Mouse (Mus musculus) liver, adult 2 months (tissue): ENCODE results near the gene Gm10024. TPM values are rescaled to one million over a fixed set of nuclear protein-coding genes. Genes with fewer than 3 reads are reported as not detected.
"Not testable (repeated sequence)": the region's sequence is repeated elsewhere in the genome, so short reads cannot be mapped to it uniquely, and the experiment has no call there.

Experiments used
- DNase-seq: peaks from one replicate; pipeline ENCODE4 v3.0.0-alpha.2; 2011; ENCODE audit warnings: low read depth, low spot score; ENCODE audit errors: extremely low read depth
- H3K27ac ChIP-seq: fragments of 200-500 bp; replicated peaks from 2 replicates; pipeline ENCODE4 v1.5.1; 2012; ENCODE audit warnings: low read depth, mild to moderate bottlenecking, control low read depth, inconsistent platforms, low read length; ENCODE audit not compliant: insufficient read depth
- H3K27me3 ChIP-seq: fragments of 200-500 bp; 2 replicates; pipeline ENCODE4 v1.6.1; 2012; ENCODE audit warnings: mild to moderate bottlenecking, moderate library complexity, low read length, inconsistent platforms; ENCODE audit not compliant: control insufficient read depth, insufficient read depth
- H3K36me3 ChIP-seq: fragments of 200-500 bp; 2 replicates; pipeline ENCODE4 v1.6.1; 2012; ENCODE audit warnings: low read length, inconsistent platforms; ENCODE audit not compliant: control insufficient read depth, insufficient read depth
- H3K4me1 ChIP-seq: fragments of 200-500 bp; 2 replicates; pipeline ENCODE4 v1.6.1; 2011; ENCODE audit warnings: low read length; ENCODE audit not compliant: control insufficient read depth, insufficient read depth
- H3K4me3 ChIP-seq: fragments of 200-500 bp; 2 replicates; pipeline ENCODE4 v1.5.1; 2011; ENCODE audit warnings: low read depth, mild to moderate bottlenecking, control low read depth, low read length, moderate library complexity; ENCODE audit not compliant: insufficient read depth
- H3K79me2 ChIP-seq: fragments of 200-500 bp; 2 replicates; pipeline ENCODE4 v1.6.1; 2012; ENCODE audit warnings: inconsistent platforms, mild to moderate bottlenecking, low read length, moderate library complexity; ENCODE audit not compliant: control insufficient read depth, insufficient read depth
- H3K9ac ChIP-seq: fragments of 200-500 bp; 2 replicates; pipeline ENCODE4 v1.6.1; 2012; ENCODE audit warnings: low read depth, mild to moderate bottlenecking, control low read depth, inconsistent platforms, low read length
- CTCF ChIP-seq: fragments of 200-500 bp; IDR thresholded peaks from 2 replicates; pipeline ENCODE4 v1.5.1; 2011; ENCODE audit warnings: low read depth, low read length, control low read depth
- POLR2A ChIP-seq: fragments of 200-500 bp; IDR thresholded peaks from 2 replicates; pipeline ENCODE4 v1.6.1; 2011; ENCODE audit warnings: low read length, control low read depth; ENCODE audit not compliant: insufficient read depth; ENCODE audit errors: extremely low read depth
- whole genome bisulfite sequencing: fragments of 180-500 bp; shearing (Covaris S2); methylation state at CpG from one replicate; pipeline ENCODE4 v1.1.7; 2018; 5-methylcytosine and 5-hydroxymethylcytosine counted together
- polyA plus RNA-seq: library from polyadenylated mRNA; depleted of rRNA; stranded (reverse); fragments of >200 nt; gene quantifications from 2 replicates; pipeline ENCODE4 v1.2.3, GENCODE M21; 2012
- total RNA-seq: library from RNA; depleted of rRNA; stranded (reverse); fragments of >200 nt; gene quantifications from 2 replicates; pipeline ENCODE4 v1.2.3, GENCODE M21; 2014

Gene Gm10024
- total and polyA plus RNA-seq, 2 experiments: not detected

DNA sequence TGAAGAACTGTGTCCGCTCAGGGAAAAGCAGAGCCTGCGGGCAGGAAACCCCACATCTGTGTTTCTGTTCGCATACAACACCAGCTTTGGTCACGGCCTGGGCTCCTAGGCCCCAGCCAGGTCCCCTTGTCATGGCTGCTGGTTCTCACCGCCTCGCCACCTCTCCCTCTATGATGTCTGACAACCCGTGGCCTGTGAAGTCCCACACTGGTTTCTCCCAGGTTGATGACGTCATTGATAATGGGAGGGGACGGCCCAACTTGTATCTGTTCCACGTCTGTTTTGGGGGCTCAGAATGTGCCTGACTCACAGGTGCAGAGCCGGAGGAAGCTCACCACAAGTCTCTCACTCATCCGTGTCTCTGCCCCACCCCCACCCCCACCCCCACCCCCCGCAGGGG lies 37.5 kb upstream of the Gm10024 start:
- Histone ChIP-seq H3K36me3 (no peaks in the 10 kb centered on the region), H3K4me1 (no peaks in the 10 kb centered on the region), H3K79me2 (no peaks in the 10 kb centered on the region), H3K9ac (no peak overlapping the region), H3K4me3 (no peak overlapping the region), H3K27ac (no peak overlapping the region), H3K27me3 (0 out of 2 replicates have a peak, but pooled peaks cover 4% of the 10 kb centered on the region)
- TF ChIP-seq POLR2A (no peak), CTCF (no peak)
- no peak for DNase-seq
- WGBS: 68% methylated on average over 13 of the region's 13 CpGs

DNA sequence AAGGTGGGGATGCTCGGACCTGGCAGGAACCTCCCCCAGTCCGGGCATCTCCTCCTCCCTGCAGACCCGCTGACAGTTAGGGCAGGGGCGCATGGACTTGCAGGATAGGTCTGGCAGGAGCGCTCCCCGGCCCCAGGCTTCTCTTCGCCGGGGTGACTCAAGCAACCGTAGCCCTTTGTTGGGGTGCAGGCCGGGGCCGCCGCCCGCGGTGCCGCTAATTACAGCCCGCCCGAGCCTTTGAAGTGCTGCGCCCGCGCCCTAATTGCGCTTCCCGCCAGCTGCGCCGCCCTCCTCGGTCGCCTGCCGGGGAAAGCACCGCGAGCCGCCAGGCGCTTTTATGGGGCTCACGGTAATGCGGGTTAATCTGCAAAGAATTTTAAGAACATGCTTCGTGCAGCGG lies 33.7 kb upstream of the Gm10024 start:
- 3% methylated on average over 35 of the region's 35 CpGs for WGBS

DNA sequence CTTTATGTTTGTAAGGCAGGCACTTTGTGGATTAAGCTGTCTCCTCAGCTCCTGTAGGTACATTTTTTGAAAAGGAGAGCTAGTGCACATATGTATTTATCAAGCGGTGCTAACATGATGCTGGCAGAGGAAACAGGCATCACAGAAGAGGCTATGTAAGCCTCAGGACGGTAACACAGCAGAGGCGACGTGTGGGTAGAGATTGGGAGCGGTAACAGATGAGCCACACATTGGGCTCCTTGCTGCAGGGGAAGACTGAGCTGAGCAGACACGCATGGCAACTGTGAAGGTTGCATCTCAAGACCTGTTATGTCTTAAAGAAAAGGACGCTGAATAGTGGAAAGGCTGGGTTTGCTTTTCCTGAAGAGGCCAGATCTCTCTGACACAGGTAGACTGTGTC lies 28.3 kb upstream of the Gm10024 start:
- H3K9ac ChIP-seq: no peak overlapping the region
- no peaks in the 10 kb centered on the region for H3K36me3 ChIP-seq
- 75% methylated on average over 7 of the region's 7 CpGs for WGBS

More for the DNA sequence above, 33.7 kb upstream of the Gm10024 start:
- Histone ChIP-seq H3K9ac (no peak overlapping the region), H3K4me1 (no peaks in the 10 kb centered on the region), H3K79me2 (no peaks in the 10 kb centered on the region), H3K36me3 (no peaks in the 10 kb centered on the region), H3K27me3 (0 out of 2 replicates have a peak, but pooled peaks cover 4% of the 10 kb centered on the region), H3K4me3 (no peak overlapping the region), H3K27ac (no peak overlapping the region)
- TF ChIP-seq CTCF (no peak), POLR2A (no peak)
- DNase-seq: no peak

DNA sequence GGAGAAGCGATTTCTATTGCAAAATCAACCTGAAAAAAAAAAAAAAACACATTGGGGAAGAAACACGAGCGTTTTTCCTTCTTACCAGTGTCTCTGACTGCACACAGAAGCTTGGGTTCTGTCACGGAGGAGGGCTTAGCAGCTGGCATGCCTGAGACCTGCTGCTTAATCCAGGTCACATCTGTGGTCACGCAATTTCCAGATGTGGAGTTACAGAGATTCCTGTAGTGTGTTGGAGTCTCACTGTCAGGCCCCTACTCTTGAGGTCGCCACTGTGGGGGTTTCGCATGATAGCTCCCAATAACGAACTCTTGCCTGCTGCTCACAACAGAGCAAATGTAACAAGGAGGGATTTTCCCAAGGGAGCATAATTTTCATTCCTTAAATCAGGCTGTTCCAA lies 27.1 kb upstream of the Gm10024 start:
- Histone ChIP-seq H3K36me3 (no peaks in the 10 kb centered on the region), H3K79me2 (no peaks in the 10 kb centered on the region), H3K4me1 (no peaks in the 10 kb centered on the region), H3K27ac (no peak overlapping the region), H3K9ac (no peak overlapping the region), H3K27me3 (0 out of 2 replicates have a peak, but pooled peaks cover 4% of the 10 kb centered on the region), H3K4me3 (no peak overlapping the region)
- WGBS: 52% methylated on average over 8 of the region's 8 CpGs
- DNase-seq: no peak
- no peak for TF ChIP-seq POLR2A
- no peak for TF ChIP-seq CTCF

More for the DNA sequence above, 28.3 kb upstream of the Gm10024 start:
- no peak overlapping the region for H3K4me3 ChIP-seq
- 0 out of 2 replicates have a peak, but pooled peaks cover 4% of the 10 kb centered on the region for H3K27me3 ChIP-seq
- no peak overlapping the region for H3K27ac ChIP-seq
- no peaks in the 10 kb centered on the region for H3K79me2 ChIP-seq
- DNase-seq: no peak
- no peaks in the 10 kb centered on the region for H3K4me1 ChIP-seq
- TF ChIP-seq CTCF (no peak), POLR2A (no peak)

DNA sequence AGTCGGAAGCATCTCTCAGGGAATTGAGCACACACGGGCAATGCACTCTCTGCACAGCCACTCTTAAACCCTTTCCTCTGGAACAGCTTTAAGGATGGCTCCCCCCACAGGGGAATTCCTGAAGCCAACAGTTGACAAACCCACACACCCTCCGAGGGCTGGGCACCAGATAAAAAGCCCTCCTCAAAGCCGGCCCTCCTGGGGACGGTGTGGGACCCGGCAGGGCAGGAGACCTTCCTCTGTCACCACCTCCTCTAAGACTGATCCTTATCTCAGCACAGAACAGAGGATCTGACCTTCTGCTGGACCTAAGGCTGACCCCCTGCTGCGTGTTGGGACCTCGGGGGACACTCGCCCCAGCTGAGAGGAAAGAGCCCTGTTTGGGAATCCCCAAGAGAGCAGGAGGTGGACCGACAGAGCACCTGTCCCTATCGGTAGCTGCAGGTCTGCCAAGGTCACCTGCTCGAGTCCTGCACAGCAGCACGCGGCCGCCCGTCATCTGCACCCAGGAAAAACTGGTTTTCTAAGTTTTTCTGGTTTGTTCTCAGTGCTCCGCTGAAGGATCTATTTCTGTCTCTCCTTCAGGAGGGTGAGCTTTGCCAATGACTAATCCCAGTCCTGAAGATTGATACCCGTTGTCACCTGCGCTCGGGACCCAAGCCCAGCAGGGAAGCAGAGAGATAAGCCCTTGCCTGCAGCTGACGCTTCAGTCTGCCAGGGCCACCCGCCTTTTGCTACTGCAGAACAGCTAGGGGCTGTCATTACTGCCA lies 25.2 kb upstream of the Gm10024 start, which contains the start of gene Tspear:
TSS of gene Tspear (plus strand) at position 675 of the 770 bp plus-strand sequence.
- TF ChIP-seq POLR2A (no peak), CTCF (no peak)
- H3K4me3 ChIP-seq: no peak within 1 kb of the TSS
- H3K27me3 ChIP-seq: 0 out of 2 replicates have a peak, but pooled peaks cover 4% of the 10 kb centered on the region
- H3K4me1 ChIP-seq: no peaks in the 10 kb centered on the region
- no peak within 1 kb of the TSS for H3K27ac ChIP-seq
- H3K79me2 ChIP-seq: no peaks in the 10 kb centered on the region
- H3K36me3 ChIP-seq: no peaks in the 10 kb centered on the region
- no peak within 1 kb of the TSS for H3K9ac ChIP-seq
- 7% methylated on average over 22 of the region's 22 CpGs for WGBS
- no peak for DNase-seq

DNA sequence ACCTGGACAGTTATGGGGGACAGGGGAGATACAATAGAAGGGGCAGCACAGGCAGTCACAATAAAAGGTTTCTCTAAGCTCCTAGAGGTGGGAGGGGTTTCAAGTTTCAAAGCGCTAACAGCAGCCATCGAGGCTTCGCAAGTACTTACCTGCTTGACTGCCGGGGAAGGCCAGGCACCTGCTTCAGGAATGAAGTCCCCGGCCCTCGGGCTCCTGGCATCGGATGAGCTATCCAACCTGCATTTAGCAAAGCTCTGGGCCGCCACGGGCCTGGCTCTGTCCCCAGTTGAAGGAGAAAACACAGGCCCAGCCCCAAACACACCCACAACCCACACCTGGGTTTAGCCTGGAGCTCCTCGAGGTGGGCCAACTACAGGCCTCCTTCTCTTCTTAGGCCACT lies 24.2 kb upstream of the Gm10024 start:
- Histone ChIP-seq H3K4me1 (no peaks in the 10 kb centered on the region), H3K79me2 (no peaks in the 10 kb centered on the region), H3K4me3 (no peak overlapping the region), H3K36me3 (no peaks in the 10 kb centered on the region), H3K27me3 (0 out of 2 replicates have a peak, but pooled peaks cover 4% of the 10 kb centered on the region), H3K27ac (no peak overlapping the region), H3K9ac (no peak overlapping the region)
- TF ChIP-seq POLR2A (no peak), CTCF (no peak)
- 40% methylated on average over 10 of the region's 10 CpGs for WGBS
- DNase-seq: no peak

DNA sequence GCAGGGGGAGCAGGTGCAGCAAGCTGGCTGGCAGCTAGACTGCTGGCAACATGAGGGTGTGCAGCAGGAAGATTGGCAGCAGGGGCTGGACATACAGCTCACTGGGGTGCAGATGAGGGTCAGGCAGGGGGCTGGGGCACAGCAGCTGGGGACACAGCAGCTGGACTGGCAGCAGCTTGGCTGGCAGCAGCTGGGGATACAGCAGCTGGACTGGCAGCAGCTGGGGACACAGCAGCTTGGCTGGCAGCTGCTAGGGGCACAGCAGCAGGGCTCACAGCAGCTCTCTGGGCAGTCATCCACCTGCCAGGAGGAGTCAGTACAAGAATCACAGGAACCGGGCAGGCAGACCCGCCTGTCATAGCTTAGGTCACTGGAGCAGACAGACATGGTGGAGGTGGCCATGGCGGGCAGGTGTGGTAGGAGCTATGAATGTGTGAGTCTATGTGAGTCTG lies 20.9 kb upstream of the Gm10024 start, which contains the start of gene Gm19402:
TSS of gene Gm19402 (minus strand) at position 402 of the 452 bp plus-strand sequence.
- 82% methylated on average over 3 of the region's 3 CpGs for WGBS
- H3K4me3 ChIP-seq, H3K27me3 ChIP-seq, H3K36me3 ChIP-seq, H3K79me2 ChIP-seq, H3K4me1 ChIP-seq, H3K9ac ChIP-seq, H3K27ac ChIP-seq, DNase-seq: not testable (repeated sequence)
